Mouse (Mus musculus) liver, embryonic 14.5 days (tissue): ENCODE data around the gene Myt1l. TPM values are rescaled to one million over a fixed set of nuclear protein-coding genes. Genes with fewer than 3 reads are reported as not detected.

Experiments
- ATAC-seq: fragments of 200-750 bp; cut with Nextera tagmentation; 2 replicates; pipeline ENCODE4 v1.8.0; 2017; ENCODE audit warnings: moderate number of reproducible peaks, mild to moderate bottlenecking, moderate library complexity; ENCODE audit not compliant: insufficient read depth
- DNase-seq, 3 experiments: peaks; one replicate each; pipeline ENCODE4 v3.0.0-alpha.2; 2012 to 2013; ENCODE audit warnings: low read depth in 3 of 3, low spot score in 3 of 3
- H3K27ac ChIP-seq: fragments of 300-500 bp; sonication (generic); 2 replicates; pipeline ENCODE4 v1.5.1; 2014; ENCODE audit warnings: moderate library complexity, mild to moderate bottlenecking, control low read depth, inconsistent platforms
- H3K27me3 ChIP-seq: fragments of 300-500 bp; sonication (generic); 2 replicates; pipeline ENCODE4 v1.6.1; 2014; ENCODE audit warnings: mild to moderate bottlenecking, low read length, moderate library complexity; ENCODE audit not compliant: control insufficient read depth, insufficient read depth
- H3K36me3 ChIP-seq: fragments of 300-500 bp; sonication (generic); replicated peaks from 2 replicates; pipeline ENCODE4 v1.6.1; 2014; ENCODE audit warnings: low read depth; ENCODE audit not compliant: control insufficient read depth, insufficient read depth
- H3K4me1 ChIP-seq, 2 experiments: fragments of 200-500 bp in 1 of 2; fragments of 300-500 bp in 1 of 2; sonication (generic) in 1 of 2; replicated peaks; 2 replicates each; pipeline ENCODE4 v1.6.1; 2012 to 2014; ENCODE audit warnings: antibody characterized with exemption in 1 of 2, inconsistent platforms in 1 of 2, low read length in 1 of 2; ENCODE audit not compliant: control insufficient read depth in 2 of 2, insufficient read depth in 2 of 2
- H3K4me2 ChIP-seq: fragments of 300-500 bp; sonication (generic); 2 replicates; pipeline ENCODE4 v1.6.1; 2014; ENCODE audit warnings: low read depth, mild to moderate bottlenecking, control low read depth, moderate library complexity
- H3K4me3 ChIP-seq, 2 experiments: fragments of 200-500 bp in 1 of 2; fragments of 300-500 bp in 1 of 2; sonication (generic) in 1 of 2; 2 replicates each; pipeline ENCODE4 v1.5.1; 2012 to 2014; ENCODE audit warnings: low read depth in 2 of 2, low read length in 2 of 2, mild to moderate bottlenecking in 2 of 2, control low read depth in 1 of 2, inconsistent platforms in 1 of 2, moderate library complexity in 1 of 2; ENCODE audit not compliant: insufficient read depth in 1 of 2
- H3K9ac ChIP-seq: fragments of 300-500 bp; sonication (generic); replicated peaks from 2 replicates; pipeline ENCODE4 v1.6.1; 2014; ENCODE audit warnings: mild to moderate bottlenecking, control low read depth, moderate library complexity
- H3K9me3 ChIP-seq: fragments of 300-500 bp; sonication (generic); 2 replicates; pipeline ENCODE4 v1.6.1; 2016; ENCODE audit warnings: low read length, mixed read lengths; ENCODE audit not compliant: control insufficient read depth
- CTCF ChIP-seq: IDR thresholded peaks from 2 replicates; pipeline ENCODE4 v1.5.1; 2016; ENCODE audit warnings: antibody characterized with exemption, low read depth, control low read depth
- EP300 ChIP-seq: IDR thresholded peaks from 2 replicates; pipeline ENCODE4 v1.6.1; 2016; ENCODE audit warnings: antibody characterized with exemption, low read depth
- WGBS: fragments of 180-500 bp; shearing (Covaris S2); extraction: QIAGEN DNeasy Blood & Tissue Kit; methylation state at CpG from one replicate; pipeline ENCODE4 v1.1.7; 2014; ENCODE audit not compliant: insufficient replicate concordance; 5-methylcytosine and 5-hydroxymethylcytosine counted together
- polyA plus RNA-seq, 2 experiments: library from polyadenylated mRNA; depleted of rRNA in 1 of 2; stranded (reverse) in 1 of 2; unstranded in 1 of 2; fragments of >200 nt; fragmentation: Nextera tagmentation in 1 of 2; extraction: Ambion mirVana in 1 of 2; gene quantifications; 2 replicates each; pipeline versions ENCODE4 v1.2.1 to v1.2.3; 2012 to 2014

Gene Myt1l
- polyA plus RNA-seq, 2 experiments: not detected

DNA sequence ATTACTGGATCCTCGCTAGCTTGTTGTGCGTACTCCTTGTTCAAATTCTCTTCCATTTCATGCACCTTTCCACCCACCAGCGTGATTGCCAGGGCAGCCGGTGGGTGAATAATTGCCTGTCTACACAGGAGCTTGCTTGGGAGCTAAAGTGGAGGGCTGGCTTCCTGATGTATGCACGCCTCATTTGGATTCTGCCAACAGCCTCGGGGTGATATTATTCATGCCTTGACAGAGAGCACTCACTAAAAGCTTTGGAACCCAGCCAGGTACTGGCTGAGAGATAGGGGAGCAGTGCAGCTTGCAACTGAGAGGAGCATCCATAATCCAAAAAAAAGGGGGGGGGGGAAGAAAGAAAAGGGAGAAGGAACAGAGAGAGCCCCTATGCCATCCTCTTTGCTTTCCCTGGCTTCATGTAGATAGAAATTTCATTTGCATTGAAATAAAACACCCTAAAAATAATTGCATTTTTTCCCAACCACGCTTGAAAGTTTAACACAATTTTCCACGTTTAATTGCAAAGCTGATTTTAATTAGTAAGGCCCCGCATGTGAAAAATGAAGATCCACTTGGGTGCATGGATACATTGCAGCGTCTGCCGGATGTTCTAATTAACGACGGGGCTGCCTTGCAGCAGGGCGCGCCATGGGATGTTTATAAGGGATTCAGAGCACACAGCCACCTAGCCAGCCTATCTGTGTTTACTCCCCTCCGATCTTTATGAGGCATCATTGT lies 261.3 kb downstream of the Myt1l start:
- Histone ChIP-seq H3K4me3 (no peak overlapping the region), H3K27me3 (no peaks in the 10 kb centered on the region), H3K9me3 (no peaks in the 10 kb centered on the region), H3K9ac (no peak overlapping the region), H3K4me2 (no peak overlapping the region), H3K27ac (no peak overlapping the region), H3K4me1 (no peaks in the 10 kb centered on the region), H3K36me3 (no peaks in the 10 kb centered on the region)
- ATAC-seq (no peak), DNase-seq (no peak)
- TF ChIP-seq EP300 (no peak), CTCF (no peak)
- 42% methylated on average over 16 of the region's 16 CpGs for whole genome bisulfite sequencing

DNA sequence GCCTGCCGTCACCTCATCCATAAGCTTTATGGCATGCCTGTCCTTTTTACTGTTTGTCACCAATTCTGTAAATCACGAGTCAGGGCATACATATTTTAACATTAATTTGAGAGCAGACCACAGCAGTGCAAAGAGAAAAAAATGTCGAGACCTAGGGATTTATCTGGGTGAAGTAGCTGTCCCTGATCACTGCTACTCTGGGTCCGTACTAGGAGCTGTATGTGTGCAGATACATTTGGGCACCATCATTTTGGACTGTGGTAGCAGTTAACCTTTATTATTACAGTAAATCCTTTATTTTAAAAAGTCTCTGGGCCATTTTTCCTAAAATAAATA lies 261.8 kb downstream of the Myt1l start:
- Histone ChIP-seq H3K27me3 (no peaks in the 10 kb centered on the region), H3K9ac (no peak overlapping the region), H3K4me1 (no peaks in the 10 kb centered on the region), H3K4me2 (no peak overlapping the region), H3K9me3 (no peaks in the 10 kb centered on the region), H3K27ac (no peak overlapping the region), H3K36me3 (no peaks in the 10 kb centered on the region), H3K4me3 (no peak overlapping the region)
- WGBS: 37% methylated on average over 4 of the region's 4 CpGs
- TF ChIP-seq EP300: no peak
- TF ChIP-seq CTCF: no peak
- ATAC-seq (no peak), DNase-seq (no peak)

DNA sequence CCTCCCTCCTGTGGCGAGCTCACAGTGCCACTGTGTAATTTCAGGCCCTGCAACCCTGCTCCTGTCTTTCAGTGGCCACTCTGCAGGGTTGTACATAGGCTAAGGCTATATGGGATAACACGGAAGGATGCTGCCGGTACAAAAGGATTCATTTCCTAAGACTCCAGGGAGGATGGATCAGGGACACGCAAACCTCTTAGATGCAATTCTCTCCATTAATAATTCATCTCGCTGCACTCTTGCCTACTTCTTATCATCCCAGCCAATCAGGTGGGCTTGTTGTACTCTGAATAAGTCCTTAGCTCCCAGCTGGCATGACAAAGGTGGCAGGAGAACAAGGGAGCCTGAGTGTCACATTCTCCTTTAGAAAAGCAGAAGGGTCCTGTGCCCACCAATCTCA lies 264.8 kb downstream of the Myt1l start:
- Histone ChIP-seq H3K4me1 (no peaks in the 10 kb centered on the region), H3K9me3 (no peaks in the 10 kb centered on the region), H3K9ac (no peak overlapping the region), H3K36me3 (no peaks in the 10 kb centered on the region), H3K27ac (no peak overlapping the region), H3K27me3 (no peaks in the 10 kb centered on the region), H3K4me2 (no peak overlapping the region), H3K4me3 (no peak overlapping the region)
- TF ChIP-seq EP300 (no peak), CTCF (no peak)
- no peak for ATAC-seq
- no peak for DNase-seq
- 65% methylated on average over 5 of the region's 5 CpGs for WGBS

DNA sequence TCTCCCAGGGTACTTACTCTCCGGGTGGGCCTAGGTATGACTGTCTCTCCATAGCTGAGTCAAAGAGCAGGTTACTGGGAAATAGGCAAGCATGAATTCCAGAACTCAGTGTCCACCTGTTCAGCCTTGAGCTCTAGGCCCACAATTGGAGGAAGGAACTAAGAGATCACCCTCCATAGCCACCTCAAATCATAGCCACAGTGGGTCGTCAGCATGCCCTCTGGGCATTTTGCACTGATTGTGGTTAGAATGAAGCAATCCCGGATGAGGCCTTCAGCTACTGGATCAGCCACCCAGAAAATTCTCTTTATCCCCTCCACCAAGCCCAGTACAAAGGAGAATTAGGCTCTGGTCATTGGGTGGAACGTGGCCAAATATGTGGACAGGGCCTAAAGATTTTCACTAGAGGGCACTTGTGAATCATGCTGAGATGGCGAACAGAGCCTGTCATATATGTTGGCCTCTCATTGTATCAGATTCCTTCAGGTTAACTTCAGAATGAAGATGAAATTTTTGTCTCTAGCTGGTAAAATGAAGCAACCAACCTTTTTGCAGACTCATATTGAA lies 267.0 kb downstream of the Myt1l start:
- no peak overlapping the region for H3K27ac ChIP-seq
- no peak overlapping the region for H3K4me3 ChIP-seq
- TF ChIP-seq CTCF (no peak), EP300 (no peak)

DNA sequence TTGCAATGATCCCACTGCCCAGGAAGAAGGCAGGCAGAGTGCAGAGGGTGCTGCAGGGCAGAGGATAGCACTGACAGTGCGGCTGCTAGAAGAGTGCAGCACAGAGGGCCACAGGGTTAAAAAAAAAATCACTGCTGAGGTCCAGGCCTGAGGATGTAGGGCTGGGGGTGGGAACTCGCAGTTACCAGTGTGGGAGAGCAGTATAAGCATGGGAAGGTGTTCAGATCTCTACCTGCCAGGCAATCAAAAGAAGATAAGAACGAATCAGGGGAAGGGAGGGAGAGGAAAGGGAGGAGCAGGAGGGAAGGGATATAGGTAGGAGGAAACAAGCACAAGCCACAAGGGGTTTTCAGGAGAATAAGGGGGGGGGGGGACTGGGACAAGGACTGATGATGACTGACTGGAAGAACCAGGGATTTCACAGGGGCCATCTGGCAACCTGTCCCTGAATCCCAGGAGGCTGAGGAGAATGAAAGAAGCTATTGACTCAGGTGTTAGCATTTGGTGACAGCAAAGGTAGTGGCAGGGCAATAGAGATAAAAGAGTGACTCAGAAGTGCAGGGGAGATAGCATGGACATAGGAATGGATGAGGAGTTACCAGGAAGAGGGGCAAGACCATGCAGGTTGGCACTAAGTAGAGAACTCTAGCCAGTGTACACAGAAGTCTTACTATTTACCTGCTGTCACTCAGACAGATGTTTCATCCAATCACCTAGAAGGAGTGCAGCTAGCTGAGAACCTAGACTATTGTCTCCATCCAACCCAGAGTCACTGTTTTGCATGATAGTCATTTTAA lies 270.6 kb downstream of the Myt1l start:
- H3K4me3 ChIP-seq: no peak overlapping the region
- no peaks in the 10 kb centered on the region for H3K4me1 ChIP-seq
- no peaks in the 10 kb centered on the region for H3K27me3 ChIP-seq
- ATAC-seq: no peak
- 21% methylated on average over 3 of the region's 3 CpGs for WGBS
- no peaks in the 10 kb centered on the region for H3K9me3 ChIP-seq
- no peak for DNase-seq
- no peak overlapping the region for H3K9ac ChIP-seq
- H3K36me3 ChIP-seq: no peaks in the 10 kb centered on the region
- no peak overlapping the region for H3K4me2 ChIP-seq
- H3K27ac ChIP-seq: no peak overlapping the region
- no peak for TF ChIP-seq EP300
- TF ChIP-seq CTCF: no peak

More for the DNA sequence above, 267.0 kb downstream of the Myt1l start:
- no peak for ATAC-seq
- Histone ChIP-seq H3K36me3 (no peaks in the 10 kb centered on the region), H3K4me2 (no peak overlapping the region), H3K27me3 (no peaks in the 10 kb centered on the region), H3K9me3 (no peaks in the 10 kb centered on the region), H3K9ac (no peak overlapping the region), H3K4me1 (no peaks in the 10 kb centered on the region)
- WGBS: 51% methylated on average over 5 of the region's 5 CpGs
- no peak for DNase-seq
